Mouse (Mus musculus): ENCODE data around the gene Cabin1. TPM values are rescaled to one million over a fixed set of nuclear protein-coding genes. Genes with fewer than 3 reads are reported as not detected.

Cabin1 gene
- polyA plus RNA-seq, 1 experiment, result 24.0 TPM

- no peaks in the 10 kb centered on the region for H3K36me3 ChIP-seq (ENCODE audit: control insufficient read depth, insufficient read depth)
- no peak for TF ChIP-seq MYOG (IDR thresholded peaks at IDR 0.05; ENCODE audit: control insufficient read depth in 1 of 3, insufficient read depth in 1 of 3, insufficient read length in 2 of 3, low read depth in 2 of 3)
- no peak for TF ChIP-seq POLR2A (IDR thresholded peaks at IDR 0.05; ENCODE audit: insufficient read length, low read depth)
- no peak for TF ChIP-seq E2F4 (IDR thresholded peaks at IDR 0.05; ENCODE audit: insufficient read depth)
- no peak for TF ChIP-seq REST (IDR thresholded peaks at IDR 0.05; ENCODE audit: insufficient read depth, insufficient read length)
- TF ChIP-seq USF1 (IDR thresholded peaks at IDR 0.05; ENCODE audit: low read depth), result no peak
- no peak for TF ChIP-seq MYOD1 (IDR thresholded peaks at IDR 0.05; ENCODE audit: control insufficient read depth in 1 of 3, insufficient read length in 2 of 3, low read depth in 2 of 3)
- no peak for TF ChIP-seq TCF12 (IDR thresholded peaks at IDR 0.05; ENCODE audit: insufficient read depth, poor library complexity, severe bottlenecking)
- TF ChIP-seq CEBPB (IDR thresholded peaks at IDR 0.05; ENCODE audit: insufficient read depth, poor library complexity, severe bottlenecking), result no peak
- no peak for TF ChIP-seq SRF (IDR thresholded peaks at IDR 0.05; ENCODE audit: control insufficient read depth, insufficient read length, low read depth)
- TF ChIP-seq TCF3 (IDR thresholded peaks at IDR 0.05; ENCODE audit: insufficient read length, low read depth), result no peak
- TF ChIP-seq POLR2AphosphoS2 (IDR thresholded peaks at IDR 0.05; ENCODE audit: insufficient read length, low read depth), result no peak
- no peak for TF ChIP-seq MAX (IDR thresholded peaks at IDR 0.05; ENCODE audit: low read depth)
- H3K79me2 ChIP-seq (ENCODE audit: control insufficient read depth, insufficient read depth), result no peaks in the 10 kb centered on the region
Measured at GRCm38 (mm10) chr10:75662575-75662974, 101.6 kb downstream of the Cabin1 start.

GRCm38 (mm10) chr10:75661876-75662275 is 102.3 kb downstream of the Cabin1 start:
- Histone ChIP-seq H3K27me3 (ENCODE audit: control insufficient read depth, insufficient read depth, insufficient read length) (no peaks in the 10 kb centered on the region), H3K79me2 (ENCODE audit: control insufficient read depth, insufficient read depth) (no peaks in the 10 kb centered on the region), H3ac (ENCODE audit: control insufficient read depth, insufficient read length) (no peak overlapping the region), H3K4me3 (no peak overlapping the region), H3K4me2 (ENCODE audit: low read depth) (no peak overlapping the region), H3K36me3 (ENCODE audit: control insufficient read depth, insufficient read depth) (no peaks in the 10 kb centered on the region)
- TF ChIP-seq POLR2A (IDR thresholded peaks at IDR 0.05; ENCODE audit: insufficient read length, low read depth) (no peak), TCF12 (IDR thresholded peaks at IDR 0.05; ENCODE audit: insufficient read depth, poor library complexity, severe bottlenecking) (no peak), REST (IDR thresholded peaks at IDR 0.05; ENCODE audit: insufficient read depth, insufficient read length) (no peak), MAX (IDR thresholded peaks at IDR 0.05; ENCODE audit: low read depth) (no peak), TCF3 (IDR thresholded peaks at IDR 0.05; ENCODE audit: insufficient read length, low read depth) (no peak), SRF (IDR thresholded peaks at IDR 0.05; ENCODE audit: control insufficient read depth, insufficient read length, low read depth) (no peak), USF1 (IDR thresholded peaks at IDR 0.05; ENCODE audit: low read depth) (no peak), POLR2AphosphoS2 (IDR thresholded peaks at IDR 0.05; ENCODE audit: insufficient read length, low read depth) (no peak), CEBPB (IDR thresholded peaks at IDR 0.05; ENCODE audit: insufficient read depth, poor library complexity, severe bottlenecking) (no peak), MYOD1 (IDR thresholded peaks at IDR 0.05; ENCODE audit: control insufficient read depth in 1 of 3, insufficient read length in 2 of 3, low read depth in 2 of 3) (no peak), E2F4 (IDR thresholded peaks at IDR 0.05; ENCODE audit: insufficient read depth) (no peak), MYOG (IDR thresholded peaks at IDR 0.05; ENCODE audit: control insufficient read depth in 1 of 3, insufficient read depth in 1 of 3, insufficient read length in 2 of 3, low read depth in 2 of 3) (no peak)

More at GRCm38 (mm10) chr10:75662575-75662974, 101.6 kb downstream of the Cabin1 start:
- Histone ChIP-seq H3K4me2 (ENCODE audit: low read depth) (no peak overlapping the region), H3K4me3 (no peak overlapping the region), H3ac (ENCODE audit: control insufficient read depth, insufficient read length) (no peak overlapping the region), H3K27me3 (ENCODE audit: control insufficient read depth, insufficient read depth, insufficient read length) (no peaks in the 10 kb centered on the region)

- Histone ChIP-seq H3K27me3 (ENCODE audit: control insufficient read depth, insufficient read depth, insufficient read length) (no peaks in the 10 kb centered on the region), H3K36me3 (ENCODE audit: control insufficient read depth, insufficient read depth) (no peaks in the 10 kb centered on the region), H3K4me2 (ENCODE audit: low read depth) (no peak overlapping the region), H3K79me2 (ENCODE audit: control insufficient read depth, insufficient read depth) (no peaks in the 10 kb centered on the region), H3K4me3 (no peak overlapping the region), H3ac (ENCODE audit: control insufficient read depth, insufficient read length) (no peak overlapping the region)
- TF ChIP-seq USF1 (IDR thresholded peaks at IDR 0.05; ENCODE audit: low read depth) (no peak), REST (IDR thresholded peaks at IDR 0.05; ENCODE audit: insufficient read depth, insufficient read length) (no peak), MYOD1 (IDR thresholded peaks at IDR 0.05; ENCODE audit: control insufficient read depth in 1 of 3, insufficient read length in 2 of 3, low read depth in 2 of 3) (no peak), SRF (IDR thresholded peaks at IDR 0.05; ENCODE audit: control insufficient read depth, insufficient read length, low read depth) (no peak), POLR2AphosphoS2 (IDR thresholded peaks at IDR 0.05; ENCODE audit: insufficient read length, low read depth) (no peak), E2F4 (IDR thresholded peaks at IDR 0.05; ENCODE audit: insufficient read depth) (no peak), MYOG (IDR thresholded peaks at IDR 0.05; ENCODE audit: control insufficient read depth in 1 of 3, insufficient read depth in 1 of 3, insufficient read length in 2 of 3, low read depth in 2 of 3) (no peak), MAX (IDR thresholded peaks at IDR 0.05; ENCODE audit: low read depth) (no peak)
Measured at GRCm38 (mm10) chr10:75661381-75661780, 102.8 kb downstream of the Cabin1 start.

GRCm38 (mm10) chr10:75657772-75658171 is 106.4 kb downstream of the Cabin1 start:
- Histone ChIP-seq H3K4me2 (ENCODE audit: low read depth) (no peak overlapping the region), H3ac (ENCODE audit: control insufficient read depth, insufficient read length) (no peak overlapping the region), H3K79me2 (ENCODE audit: control insufficient read depth, insufficient read depth) (no peaks in the 10 kb centered on the region), H3K4me3 (no peak overlapping the region), H3K36me3 (ENCODE audit: control insufficient read depth, insufficient read depth) (peaks cover 4% of the 10 kb centered on the region), H3K27me3 (ENCODE audit: control insufficient read depth, insufficient read depth, insufficient read length) (no peaks in the 10 kb centered on the region)
- TF ChIP-seq TCF12 (IDR thresholded peaks at IDR 0.05; ENCODE audit: insufficient read depth, poor library complexity, severe bottlenecking), result no peak
- no peak for TF ChIP-seq SRF (IDR thresholded peaks at IDR 0.05; ENCODE audit: control insufficient read depth, insufficient read length, low read depth)
- no peak for TF ChIP-seq CEBPB (IDR thresholded peaks at IDR 0.05; ENCODE audit: insufficient read depth, poor library complexity, severe bottlenecking)
- TF ChIP-seq TCF3 (IDR thresholded peaks at IDR 0.05; ENCODE audit: insufficient read length, low read depth), result no peak
- no peak for TF ChIP-seq REST (IDR thresholded peaks at IDR 0.05; ENCODE audit: insufficient read depth, insufficient read length)
- no peak for TF ChIP-seq MAX (IDR thresholded peaks at IDR 0.05; ENCODE audit: low read depth)
- no peak for TF ChIP-seq MYOG (IDR thresholded peaks at IDR 0.05; ENCODE audit: control insufficient read depth in 1 of 3, insufficient read depth in 1 of 3, insufficient read length in 2 of 3, low read depth in 2 of 3)
- TF ChIP-seq POLR2AphosphoS2 (IDR thresholded peaks at IDR 0.05; ENCODE audit: insufficient read length, low read depth), result no peak
- no peak for TF ChIP-seq USF1 (IDR thresholded peaks at IDR 0.05; ENCODE audit: low read depth)
- no peak for TF ChIP-seq POLR2A (IDR thresholded peaks at IDR 0.05; ENCODE audit: insufficient read length, low read depth)
- TF ChIP-seq E2F4 (IDR thresholded peaks at IDR 0.05; ENCODE audit: insufficient read depth), result no peak
- no peak for TF ChIP-seq MYOD1 (IDR thresholded peaks at IDR 0.05; ENCODE audit: control insufficient read depth in 1 of 3, insufficient read length in 2 of 3, low read depth in 2 of 3)
